Comparison of ENCODE assay signal across 25 mouse cellular contexts in genomic region chr11:70964222-70964907, GRCm38 (mm10). TPM values are rescaled to one million over a fixed set of nuclear protein-coding genes. Genes with fewer than 3 reads are reported as not detected.
DNase-seq lines count a peak whose midpoint lies in the region; ATAC-seq and TF ChIP-seq lines count a peak whose summit lies in the region.
"Had no signal": no experiment of that assay in that cellular context is flagged by ENCODE, and none has a peak within 500 bp of the region (broad histone marks: within the 10 kb centered on the region; RNA-seq: fewer than 3 reads in every experiment).

No protein-coding gene starts in this region.

- no peak overlapping the region for H3K27ac ChIP-seq in liver, embryonic 12.5 days
- peak overlapping the region; percentile 94 for H3K27ac ChIP-seq in ES-Bruce4 (ENCODE audit: insufficient read depth, low read length)
- H3K27ac ChIP-seq: embryonic facial prominence, embryonic 13.5 days; gastrocnemius, adult 2 months; heart, embryonic 15.5 days; hindbrain, embryonic 13.5 days; limb, embryonic 12.5 days; liver, embryonic 13.5 days; lung, embryonic 15.5 days; midbrain, embryonic 13.5 days had no signal

- peak; percentile 39 for DNase-seq in liver
- DNase-seq in NIH3T3 (ENCODE audit: low read depth): peak; percentile 26
- no peak for DNase-seq in B cell, adult 2 months
- no peak for DNase-seq in kidney, postnatal 36 days
- DNase-seq in thymus, postnatal 10 days (ENCODE audit: low spot score in 2 of 2): no peak
- DNase-seq: adrenal gland, adult 8-10 months; cerebellum, adult 8-10 months; gastrocnemius, adult 2 months; heart, postnatal 36 days; kidney, adult 11 months; liver, embryonic 13.5 days; lung, postnatal 36 days; right cerebral cortex, postnatal 25 days; spleen, adult 18-20 months; thymus, postnatal 14 days had no signal

- no peak for TF ChIP-seq CTCF in ES-Bruce4 (IDR thresholded peaks at IDR 0.05; ENCODE audit: low read depth, low read length)

- 81% methylated on average over 4 of the region's 4 CpGs for WGBS in liver, embryonic 12.5 days (ENCODE audit: insufficient replicate concordance)

- peak; percentile 67 for TF ChIP-seq EP300 in ES-Bruce4 (IDR thresholded peaks at IDR 0.05; ENCODE audit: insufficient read depth, low read depth, low read length)

- H3K4me1 ChIP-seq in liver, embryonic 12.5 days: peaks cover 41% of the 10 kb centered on the region
- H3K4me1 ChIP-seq in ES-Bruce4 (ENCODE audit: control insufficient read depth, insufficient read depth, low read length): peaks cover 4% of the 10 kb centered on the region

- no peaks in the 10 kb centered on the region for H3K9me3 ChIP-seq in liver, embryonic 12.5 days (replicated peaks)
- no peaks in the 10 kb centered on the region for H3K9me3 ChIP-seq in ES-Bruce4 (replicated peaks; ENCODE audit: control insufficient read depth, insufficient read depth, low read length, poor library complexity, severe bottlenecking)
- H3K9me3 ChIP-seq: embryonic facial prominence, embryonic 13.5 days; heart, embryonic 15.5 days; hindbrain, embryonic 13.5 days; limb, embryonic 12.5 days; liver, embryonic 13.5 days; lung, embryonic 15.5 days; megakaryocyte, embryonic 14.5 days; midbrain, embryonic 13.5 days had no signal

- H3K4me3 ChIP-seq in liver, embryonic 12.5 days: no peak overlapping the region
- peak overlapping the region; percentile 38; the same call in 1 of the 2 replicates for H3K4me3 ChIP-seq in ES-Bruce4 (ENCODE audit: low read depth, low read length)
- H3K4me3 ChIP-seq: embryonic facial prominence, embryonic 13.5 days; gastrocnemius, adult 2 months; heart, embryonic 15.5 days; hindbrain, embryonic 13.5 days; limb, embryonic 12.5 days; liver, embryonic 13.5 days; lung, embryonic 15.5 days; megakaryocyte, embryonic 14.5 days; midbrain, embryonic 13.5 days had no signal

- no peaks in the 10 kb centered on the region for H3K27me3 ChIP-seq in liver, embryonic 12.5 days (replicated peaks)
- no peaks in the 10 kb centered on the region for H3K27me3 ChIP-seq in ES-Bruce4 (ENCODE audit: control insufficient read depth, insufficient read depth, low read length, poor library complexity, severe bottlenecking)
- H3K27me3 ChIP-seq: embryonic facial prominence, embryonic 13.5 days; heart, embryonic 15.5 days; hindbrain, embryonic 13.5 days; limb, embryonic 12.5 days; liver, embryonic 13.5 days; lung, embryonic 15.5 days; megakaryocyte, embryonic 14.5 days; midbrain, embryonic 13.5 days had no signal

- no peak overlapping the region for H3K9ac ChIP-seq in liver, embryonic 12.5 days
- H3K9ac ChIP-seq in ES-Bruce4 (ENCODE audit: low read depth, poor library complexity, severe bottlenecking): peak overlapping the region; percentile 57
- H3K9ac ChIP-seq: embryonic facial prominence, embryonic 13.5 days; heart, embryonic 15.5 days; hindbrain, embryonic 13.5 days; limb, embryonic 12.5 days; liver, embryonic 13.5 days; lung, embryonic 15.5 days; midbrain, embryonic 13.5 days had no signal

- TF ChIP-seq POLR2A in ES-Bruce4 (IDR thresholded peaks at IDR 0.05; ENCODE audit: insufficient read depth, low read length): no peak

- no peak overlapping the region for H3K4me2 ChIP-seq in liver, embryonic 12.5 days
- H3K4me2 ChIP-seq: embryonic facial prominence, embryonic 13.5 days; heart, embryonic 15.5 days; hindbrain, embryonic 13.5 days; limb, embryonic 12.5 days; liver, embryonic 13.5 days; lung, embryonic 15.5 days; midbrain, embryonic 13.5 days had no signal

- peaks cover 79% of the 10 kb centered on the region for H3K36me3 ChIP-seq in liver, embryonic 12.5 days
- H3K36me3 ChIP-seq in ES-Bruce4 (ENCODE audit: control insufficient read depth, insufficient read depth, low read length, poor library complexity, severe bottlenecking): peaks cover 79% of the 10 kb centered on the region

- no peak for ATAC-seq in liver, embryonic 12.5 days
- ATAC-seq: forebrain, embryonic 14.5 days; midbrain, embryonic 13.5 days had no signal

RNA-seq across cellular contexts. Expression of gene Nup88, which starts 5.4 kb away (rescaled TPM):
- 81.9 and 87.2 TPM in 2 replicates for polyA plus RNA-seq in liver, embryonic 12.5 days (2016; fragmentation: Nextera tagmentation; extraction: Ambion mirVana)
- 219 and 227 TPM in 2 replicates for polyA plus RNA-seq in ES-Bruce4 (2011; ENCODE audit: insufficient read depth, insufficient read length, low read depth, missing spikeins)

RNA-seq across cellular contexts. Expression of gene Rpain, which starts 5.6 kb away (rescaled TPM):
- 104 and 105 TPM in 2 replicates for polyA plus RNA-seq in liver, embryonic 12.5 days (2016; fragmentation: Nextera tagmentation; extraction: Ambion mirVana)
- polyA plus RNA-seq in ES-Bruce4 (2011; ENCODE audit: insufficient read depth, insufficient read length, low read depth, missing spikeins): 49.5 TPM in 2 replicates

RNA-seq across cellular contexts. Expression of gene C1qbp, which starts 18.5 kb away (rescaled TPM):
- polyA plus RNA-seq in liver, embryonic 12.5 days (2016; fragmentation: Nextera tagmentation; extraction: Ambion mirVana): 352 and 380 TPM in 2 replicates
- 398 and 407 TPM in 2 replicates for polyA plus RNA-seq in ES-Bruce4 (2011; ENCODE audit: insufficient read depth, insufficient read length, low read depth, missing spikeins)

RNA-seq across cellular contexts. Expression of gene Dhx33, which starts 39.9 kb away (rescaled TPM):
- 15.3 and 16.3 TPM in 2 replicates for polyA plus RNA-seq in liver, embryonic 12.5 days (2016; fragmentation: Nextera tagmentation; extraction: Ambion mirVana)
- 32.3 and 32.8 TPM in 2 replicates for polyA plus RNA-seq in ES-Bruce4 (2011; ENCODE audit: insufficient read depth, insufficient read length, low read depth, missing spikeins)

RNA-seq across cellular contexts. Expression of gene Mis12, which starts 55.0 kb away (rescaled TPM):
- polyA plus RNA-seq in liver, embryonic 12.5 days (2016; fragmentation: Nextera tagmentation; extraction: Ambion mirVana): 29.3 and 31.4 TPM in 2 replicates
- 35.6 and 36.7 TPM in 2 replicates for polyA plus RNA-seq in ES-Bruce4 (2011; ENCODE audit: insufficient read depth, insufficient read length, low read depth, missing spikeins)

Comparison
In these comparisons a context has a peak if more than half of its experiments do, and no peak if none do; other contexts are left out.
1. DNase-seq: peak in liver (single experiment) and NIH3T3 (single experiment); none in B cell, adult 2 months (0 of 2), kidney, postnatal 36 days (0 of 2) and thymus, postnatal 10 days (0 of 2).